Mouse (Mus musculus): ENCODE data around the gene Rdh1.

Gene Rdh1

GRCm38 (mm10) chr10:127759181-127760110, at the start of gene Rdh1, which contains the start of gene Rdh16f1:
Gene Rdh1 (plus strand): TSS chr10:127759721.
Gene Rdh16f1 (plus strand): TSS chr10:127759787.
- no peak for DNase-seq

GRCm38 (mm10) chr10:127710331-127710730, 49.2 kb upstream of the Rdh1 start:
- no peak for DNase-seq

DNA sequence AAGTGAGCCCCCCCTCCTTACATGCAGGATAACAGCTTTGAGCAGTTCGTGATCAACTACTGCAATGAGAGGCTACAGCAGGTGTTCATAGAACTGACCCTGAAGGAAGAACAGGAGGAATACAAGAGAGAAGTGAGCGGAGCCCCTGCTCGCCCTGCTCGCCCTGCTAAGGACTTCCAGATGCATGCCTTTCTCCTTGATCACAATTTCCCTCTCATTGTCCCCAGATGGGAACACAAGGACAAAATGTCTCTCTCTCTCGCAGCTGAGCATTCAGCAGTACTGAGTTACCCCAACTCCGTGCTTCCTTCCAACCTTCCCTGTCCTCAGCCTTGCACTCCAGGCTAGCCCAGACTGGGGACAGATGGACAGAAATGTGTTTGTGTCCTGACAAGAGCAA, 46.8 kb upstream of the Rdh1 start:
- no peak for DNase-seq

DNA sequence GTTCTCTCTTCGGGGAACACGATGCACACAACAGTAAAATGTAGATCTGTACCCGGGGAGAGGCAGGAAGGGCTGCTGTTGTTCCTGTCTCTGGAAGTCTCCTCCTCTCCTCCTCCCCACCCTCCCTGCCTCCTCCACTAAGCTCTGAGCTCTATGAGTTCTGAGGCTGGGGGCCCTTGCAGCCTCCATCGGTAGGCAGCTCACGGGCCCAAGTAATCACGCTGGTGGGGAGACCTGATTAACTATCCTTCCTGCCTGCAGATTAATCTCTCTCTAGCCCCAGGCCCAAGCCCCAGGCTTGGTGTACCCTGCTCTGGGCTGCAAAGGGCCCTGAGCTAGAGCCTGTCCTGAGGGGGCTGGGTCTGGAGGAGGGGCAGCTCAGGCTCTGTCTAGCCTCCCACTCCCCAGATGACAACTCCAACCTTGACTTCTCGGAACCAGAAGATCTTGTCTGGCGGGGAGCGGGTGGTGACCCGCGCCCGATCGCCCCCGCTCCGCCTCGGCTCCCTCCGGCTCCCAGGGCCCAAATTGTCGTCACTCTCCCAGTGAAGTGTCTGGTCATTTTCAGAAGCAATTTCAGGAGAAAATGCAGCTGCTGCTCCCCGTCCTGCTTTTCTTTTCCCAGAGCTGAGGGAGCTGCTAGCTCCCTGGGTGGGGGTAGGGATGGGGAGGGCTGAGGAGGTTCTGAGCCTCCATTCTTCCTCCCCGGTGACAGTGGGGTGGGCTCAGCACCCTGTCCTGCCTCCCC, 37.7 kb upstream of the Rdh1 start:
- peak; percentile 52 to 66 for DNase-seq

GRCm38 (mm10) chr10:127724178-127724577, 35.3 kb upstream of the Rdh1 start, which contains the start of gene Tac2:
Gene Tac2 (plus strand): TSS chr10:127724478.
- DNase-seq = no peak

GRCm38 (mm10) chr10:127725136-127725535, 34.4 kb upstream of the Rdh1 start:
- peak; percentile 49 to 62 for DNase-seq

GRCm38 (mm10) chr10:127728437-127728836, 31.1 kb upstream of the Rdh1 start:
- no peak for DNase-seq

DNA sequence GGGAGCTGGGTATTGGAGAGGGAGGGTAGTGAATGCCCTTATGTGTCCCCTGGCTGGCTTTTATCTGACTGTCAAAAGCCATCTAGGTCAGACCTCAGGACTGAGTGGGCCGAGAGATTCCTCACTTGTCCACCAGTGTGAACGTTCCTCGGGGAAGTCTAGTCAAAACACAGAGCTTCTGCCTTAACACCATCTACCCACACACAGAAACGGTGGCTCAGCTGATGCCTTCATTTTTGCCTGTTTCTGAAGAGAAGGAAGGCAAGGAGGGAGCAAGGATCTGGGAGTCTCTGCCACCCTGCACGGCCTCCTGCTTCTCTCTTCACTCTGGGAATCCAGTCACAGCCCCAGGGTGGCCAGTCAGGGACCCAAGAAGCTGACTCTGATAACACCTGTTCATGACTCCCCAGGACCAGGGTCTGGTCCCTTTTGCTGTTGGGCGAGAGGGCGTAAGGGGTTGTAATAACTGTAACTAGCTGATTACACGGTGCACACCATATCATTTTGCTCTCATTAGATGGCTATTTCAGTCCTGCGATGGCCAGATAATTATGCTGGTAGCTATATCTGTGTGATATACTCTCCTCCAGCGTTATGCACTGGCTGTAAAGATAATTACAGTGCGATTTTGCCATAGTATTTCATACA, 29.1 kb upstream of the Rdh1 start:
- DNase-seq = no peak

- no peak for DNase-seq
Observed at GRCm38 (mm10) chr10:127730933-127731310, 28.6 kb upstream of the Rdh1 start.

- DNase-seq = no peak
Observed at GRCm38 (mm10) chr10:127731397-127731796, 28.1 kb upstream of the Rdh1 start.

GRCm38 (mm10) chr10:127734434-127734833, 25.1 kb upstream of the Rdh1 start:
- DNase-seq = peak in 1 of 2 experiments; percentile 55

DNA sequence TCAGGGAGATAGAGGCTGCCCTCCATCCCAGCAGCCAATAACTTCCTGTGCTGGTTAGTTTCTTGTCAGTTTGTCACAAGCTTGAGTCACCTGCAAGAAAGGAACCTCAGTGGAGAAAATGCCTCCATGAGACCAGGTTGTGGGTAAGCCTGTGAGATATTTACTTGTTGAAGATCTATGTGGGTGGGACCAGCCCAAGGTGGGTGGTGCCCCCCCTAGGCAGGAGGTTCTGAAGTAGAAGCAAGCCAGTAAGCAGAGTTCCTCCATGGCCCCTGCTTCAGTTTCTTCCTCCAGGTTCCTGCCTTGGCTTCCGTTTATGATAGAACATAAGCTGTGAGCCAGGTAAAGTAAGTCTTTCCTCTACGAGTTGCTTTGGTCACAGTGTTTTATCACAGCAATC, 23.3 kb upstream of the Rdh1 start:
- no peak for DNase-seq

DNA sequence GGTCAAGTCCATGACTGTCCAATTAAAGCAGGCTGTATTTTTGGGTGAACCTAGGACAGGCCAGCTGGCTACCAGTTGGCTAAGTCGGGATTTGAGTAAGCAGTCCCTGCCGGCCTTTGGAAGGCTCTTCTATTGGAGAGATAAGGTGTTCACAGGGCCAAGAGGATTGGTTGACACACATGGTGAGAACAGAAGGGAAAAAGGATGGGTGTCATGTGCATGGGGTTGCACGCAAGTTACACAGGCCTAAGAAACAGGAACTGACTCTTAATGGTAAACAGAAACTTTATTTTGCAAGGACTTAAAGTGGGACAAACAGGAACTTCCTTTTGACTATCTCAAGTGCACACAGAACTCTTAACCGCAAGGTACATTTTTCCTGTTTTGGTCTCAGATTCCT, 22.6 kb upstream of the Rdh1 start:
- DNase-seq = no peak

DNA sequence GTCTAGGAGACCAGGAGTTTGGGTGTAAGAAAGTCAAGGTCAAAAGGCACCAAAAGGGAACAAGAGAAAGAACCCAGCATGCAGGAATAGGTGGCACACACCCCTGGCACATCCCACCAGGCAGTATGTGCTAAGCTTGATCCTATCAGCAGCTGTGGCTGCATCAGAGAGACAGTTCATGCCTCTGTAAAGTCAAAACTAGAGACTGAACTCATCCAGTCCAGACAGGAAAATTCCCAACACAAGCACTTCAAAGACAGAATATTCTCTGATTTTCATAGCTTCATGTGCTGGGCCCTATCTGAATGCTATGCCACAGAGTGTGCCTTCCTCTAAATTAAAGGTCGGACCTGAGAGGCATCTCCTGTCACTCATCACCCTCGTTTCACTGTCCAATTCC, 22.0 kb upstream of the Rdh1 start:
- no peak for DNase-seq

DNA sequence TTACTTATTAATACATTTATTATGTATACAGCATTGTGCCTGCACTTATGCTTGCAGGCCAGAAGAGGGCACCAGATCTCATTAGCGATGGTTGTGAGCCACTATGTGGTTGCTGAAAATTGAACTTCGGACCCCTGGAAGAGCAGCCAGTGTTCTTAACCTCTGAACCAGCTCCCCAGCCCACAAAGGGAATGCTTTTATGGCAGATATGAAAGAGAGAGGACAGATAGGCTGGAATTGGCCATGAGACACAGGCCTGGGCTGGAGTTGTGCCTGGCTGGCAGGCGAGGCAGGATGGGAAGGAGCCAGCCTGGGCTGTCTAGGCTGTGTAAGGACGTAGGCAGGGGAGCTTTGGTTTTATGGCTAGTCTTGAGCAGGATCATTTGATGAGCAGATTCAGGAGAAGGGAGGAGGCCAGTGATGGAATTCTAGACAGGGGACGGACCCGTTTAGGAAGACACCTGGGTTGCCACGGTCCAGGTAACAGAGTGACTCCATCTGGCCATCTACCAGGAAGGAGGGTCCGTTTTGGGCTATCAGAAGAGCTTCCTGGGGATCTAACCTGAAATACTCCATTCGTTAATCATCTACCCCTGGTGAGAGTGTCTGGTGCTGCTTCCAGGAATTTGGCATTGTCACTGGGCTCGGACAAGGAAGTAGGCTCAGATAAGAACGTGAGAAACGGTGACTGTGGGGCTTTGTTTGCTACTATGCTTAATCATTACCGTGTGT, 21.2 kb upstream of the Rdh1 start:
- DNase-seq = peak; percentile 40 to 60

DNA sequence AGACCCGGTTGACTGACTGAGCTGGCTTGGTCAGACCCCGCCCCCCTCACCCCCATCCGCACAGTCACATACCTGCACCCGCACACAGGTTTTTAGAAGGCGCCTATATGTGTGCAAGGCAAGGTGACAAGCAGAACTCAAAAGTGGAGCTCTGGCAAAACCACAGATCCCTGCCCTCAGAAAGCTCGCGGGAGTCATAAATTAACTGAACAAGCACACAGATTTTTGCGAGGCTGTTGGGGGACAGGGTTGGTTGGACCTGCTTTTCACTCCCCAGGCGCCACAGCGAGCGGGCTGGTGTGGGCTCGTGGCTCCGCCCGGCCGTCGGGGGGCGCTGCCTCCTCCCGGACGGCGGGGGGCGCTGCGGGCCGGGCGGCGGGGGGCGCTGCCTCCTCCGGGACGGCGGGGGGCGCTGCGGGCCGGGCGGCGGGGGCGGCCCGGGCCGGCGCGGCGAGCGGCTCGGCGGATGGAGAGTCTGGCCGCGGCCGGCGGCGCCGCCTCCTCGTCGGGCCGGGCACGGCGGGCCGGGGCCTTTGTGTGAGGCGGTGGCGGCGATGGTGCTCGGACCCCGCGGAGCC, 20.3 kb upstream of the Rdh1 start, which contains the start of gene Zbtb39:
TSS of gene Zbtb39 (plus strand) at position 456 of the 578 bp plus-strand sequence.
- DNase-seq = peak; percentile 87 to 92

DNA sequence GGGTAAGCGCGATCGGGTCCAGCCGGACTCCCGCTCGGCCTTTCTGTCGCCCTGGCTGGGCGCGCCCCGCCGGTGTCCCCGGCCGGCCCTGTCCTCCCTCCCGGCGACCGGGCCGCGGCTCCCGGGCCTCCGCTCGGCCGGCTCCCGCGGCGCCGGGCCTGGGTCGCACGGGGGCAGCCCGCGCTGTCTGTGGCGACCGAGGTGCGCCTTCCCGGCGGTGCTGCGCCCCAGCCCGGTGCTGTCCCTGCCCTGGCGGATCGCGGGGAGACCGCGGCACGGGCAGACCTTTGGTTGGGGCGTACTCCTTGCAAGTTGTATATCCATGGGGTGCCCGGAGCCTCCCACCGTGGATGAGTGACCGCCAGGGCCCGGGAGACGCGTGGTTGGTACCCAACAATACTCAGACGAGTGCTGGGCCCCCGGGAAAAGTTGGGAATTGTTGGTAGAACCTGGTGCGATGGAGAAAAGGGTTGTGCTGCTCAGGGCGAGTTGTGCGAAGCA, 19.8 kb upstream of the Rdh1 start:
- peak; percentile 51 to 71 for DNase-seq

DNA sequence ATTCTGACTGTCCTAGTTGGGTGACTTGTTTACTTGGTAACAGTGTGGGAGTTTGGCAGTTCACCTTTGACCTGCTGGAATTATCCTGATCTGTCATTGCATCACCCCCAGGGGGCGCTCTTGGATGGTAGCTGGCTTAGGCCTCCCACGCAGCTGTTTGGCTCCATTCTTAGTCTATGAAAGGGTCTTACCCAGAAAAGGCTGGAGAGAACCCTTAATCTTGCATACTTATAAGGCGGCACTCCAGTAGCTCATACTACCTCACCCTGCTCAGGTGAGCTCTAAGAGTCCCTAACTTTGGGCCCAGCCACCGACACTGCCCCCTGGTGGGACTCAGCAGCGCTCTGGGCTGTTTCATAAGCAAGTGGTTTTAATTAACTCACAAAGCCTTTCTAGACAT, 14.9 kb upstream of the Rdh1 start:
- DNase-seq = peak; percentile 74 to 78

DNA sequence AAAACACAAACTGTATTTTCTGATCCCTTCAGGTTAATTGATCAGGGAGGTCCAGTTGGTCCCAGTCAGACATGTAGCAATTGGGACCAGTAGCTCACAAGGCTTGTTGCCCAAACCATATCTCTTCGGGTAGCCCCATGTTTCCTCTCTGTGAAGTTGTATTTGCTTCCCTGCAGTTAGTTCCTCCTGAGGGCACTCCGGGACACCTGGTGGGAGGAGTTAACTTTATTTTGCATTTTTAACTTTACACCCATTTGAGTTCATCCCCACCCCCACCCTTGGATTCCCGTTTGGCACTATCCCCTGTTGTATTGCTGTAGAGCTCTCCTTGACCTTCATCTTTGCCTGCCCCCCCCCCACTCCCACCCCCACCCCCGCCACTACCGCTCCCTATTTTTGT, 13.6 kb upstream of the Rdh1 start:
- DNase-seq = no peak

GRCm38 (mm10) chr10:127747254-127747653, 12.3 kb upstream of the Rdh1 start:
- peak; percentile 61 to 72 for DNase-seq

DNA sequence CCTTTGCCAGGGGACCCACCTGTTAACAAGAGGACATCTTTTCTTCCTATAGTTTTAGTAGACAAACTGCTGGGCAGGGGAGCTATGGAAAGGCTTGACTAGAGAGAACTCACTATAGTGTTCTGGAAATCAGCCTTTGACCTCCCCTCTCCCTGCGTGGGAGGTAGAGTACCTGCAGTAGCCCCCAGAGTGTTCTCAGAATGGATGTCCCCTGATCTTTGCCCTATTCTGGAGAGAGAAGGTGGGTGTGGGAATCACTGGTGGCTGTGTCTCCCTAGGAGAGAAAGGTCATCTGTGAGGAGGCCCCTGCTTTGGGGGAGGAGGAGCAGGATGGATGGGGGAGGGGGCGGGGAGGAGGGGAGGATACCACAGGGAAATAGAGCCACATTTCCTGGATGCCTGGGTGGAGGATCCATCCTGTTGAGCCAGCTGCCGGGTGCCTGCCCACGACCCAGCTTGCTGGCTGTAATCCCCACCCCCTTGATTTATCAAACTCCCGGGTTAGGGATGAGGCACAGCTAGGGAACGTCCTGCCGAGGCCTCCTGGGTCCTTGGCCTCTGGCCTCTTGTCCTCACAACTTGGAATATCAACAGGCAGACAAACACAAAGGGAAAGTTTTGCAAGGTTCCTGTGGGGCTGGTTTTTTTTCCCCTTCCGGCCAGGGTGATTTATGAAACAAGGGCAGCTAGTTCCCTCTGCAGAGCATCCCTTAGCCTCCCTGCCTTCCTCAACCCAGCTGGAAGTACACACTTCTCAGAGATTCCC, 10.5 kb upstream of the Rdh1 start:
- DNase-seq = peak; percentile 64 to 76

Measured in kidney, postnatal 4 days (tissue).